Mouse (Mus musculus) ES-Bruce4 (cell line): ENCODE data around the gene Mrpl51. TPM values are rescaled to one million over a fixed set of nuclear protein-coding genes. Genes with fewer than 3 reads are reported as not detected.
"Not testable (repeated sequence)": the region's sequence is repeated elsewhere in the genome, so short reads cannot be mapped to it uniquely, and the experiment has no call there.

Experiments
- H3K27ac ChIP-seq: 2 replicates; pipeline ENCODE4 v1.5.1; 2012; ENCODE audit warnings: low read length, inconsistent platforms; ENCODE audit not compliant: insufficient read depth
- H3K27me3 ChIP-seq: 2 replicates; pipeline ENCODE4 v1.6.1; 2012; ENCODE audit warnings: mild to moderate bottlenecking, low read length, inconsistent platforms; ENCODE audit not compliant: control insufficient read depth, poor library complexity, insufficient read depth, severe bottlenecking
- H3K36me3 ChIP-seq: 2 replicates; pipeline ENCODE4 v1.6.1; 2012; ENCODE audit warnings: inconsistent platforms, mild to moderate bottlenecking, low read length, moderate library complexity; ENCODE audit not compliant: control insufficient read depth, poor library complexity, insufficient read depth, severe bottlenecking
- H3K4me1 ChIP-seq: one replicate; pipeline ENCODE4 v1.8.1; 2011; ENCODE audit warnings: low read length; ENCODE audit not compliant: control insufficient read depth, insufficient read depth
- H3K4me3 ChIP-seq: 2 replicates; pipeline ENCODE4 v1.5.1; 2011; ENCODE audit warnings: low read depth, mild to moderate bottlenecking, low read length
- H3K9ac ChIP-seq: 2 replicates; pipeline ENCODE4 v1.6.1; 2012; ENCODE audit warnings: low read depth, mild to moderate bottlenecking, inconsistent platforms; ENCODE audit not compliant: poor library complexity, severe bottlenecking
- H3K9me3 ChIP-seq: replicated peaks from 2 replicates; pipeline ENCODE4 v1.6.1; 2012; ENCODE audit warnings: mild to moderate bottlenecking, low read length, inconsistent platforms; ENCODE audit not compliant: control insufficient read depth, poor library complexity, insufficient read depth, severe bottlenecking
- CTCF ChIP-seq: IDR thresholded peaks from one replicate; pipeline ENCODE4 v1.8.1; 2011; ENCODE audit warnings: low read depth, low read length
- EP300 ChIP-seq: IDR thresholded peaks from 2 replicates; pipeline ENCODE4 v1.6.1; 2011; ENCODE audit warnings: low read depth, low read length; ENCODE audit not compliant: insufficient read depth
- POLR2A ChIP-seq: IDR thresholded peaks from one replicate; pipeline ENCODE4 v1.8.1; 2011; ENCODE audit warnings: low read length; ENCODE audit not compliant: insufficient read depth
- polyA plus RNA-seq: library from polyadenylated mRNA; stranded (reverse); fragments of >200 nt; gene quantifications from 2 replicates; pipeline ENCODE4 v1.2.4, GENCODE M21; 2011; ENCODE audit warnings: low read depth; ENCODE audit not compliant: missing spikeins, insufficient read depth, insufficient read length

The Mrpl51 gene
- polyA plus RNA-seq, 1 experiment: 113 TPM

DNA sequence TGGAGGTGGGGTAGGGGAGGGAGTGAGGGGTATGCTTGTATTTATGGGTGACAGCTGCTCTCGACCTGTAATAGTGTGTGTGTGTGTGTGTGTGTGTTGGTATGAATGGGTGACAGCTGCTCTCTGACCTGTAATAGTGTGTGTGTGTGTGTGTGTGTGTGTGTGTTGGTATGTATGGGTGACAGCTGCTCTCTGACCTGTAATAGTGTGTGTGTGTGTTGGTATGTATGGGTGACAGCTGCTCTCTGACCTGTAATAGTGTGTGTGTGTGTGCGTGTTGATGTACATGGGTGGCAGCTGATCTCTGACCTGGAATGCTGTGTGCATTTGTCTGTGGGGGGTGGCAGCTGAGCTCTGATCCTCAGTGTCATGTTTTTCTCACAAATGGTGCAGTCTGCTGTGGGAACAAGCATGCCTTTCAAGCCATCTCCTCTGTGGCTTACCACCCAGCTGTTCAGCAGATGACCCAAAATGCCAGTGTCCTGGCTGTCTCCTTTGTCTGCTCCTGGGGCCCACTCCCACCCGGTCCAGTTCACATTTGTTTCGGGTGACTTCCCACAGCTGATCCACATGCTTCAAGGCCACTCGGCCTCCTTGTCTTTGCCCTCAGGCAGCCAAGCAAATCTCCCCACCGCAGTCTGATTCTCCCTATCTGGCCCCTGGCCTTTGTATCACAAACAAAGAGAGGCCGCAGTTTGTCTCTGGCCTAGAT, 34.5 kb upstream of the Mrpl51 start:
- Histone ChIP-seq H3K9ac (no peak overlapping the region), H3K36me3 (no peaks in the 10 kb centered on the region; the same call in 1 of the 2 replicates), H3K4me1 (peaks cover 4% of the 10 kb centered on the region), H3K9me3 (no peaks in the 10 kb centered on the region), H3K4me3 (no peak overlapping the region), H3K27ac (no peak overlapping the region), H3K27me3 (no peaks in the 10 kb centered on the region)
- no peak for TF ChIP-seq POLR2A
- TF ChIP-seq EP300: no peak
- TF ChIP-seq CTCF: no peak

DNA sequence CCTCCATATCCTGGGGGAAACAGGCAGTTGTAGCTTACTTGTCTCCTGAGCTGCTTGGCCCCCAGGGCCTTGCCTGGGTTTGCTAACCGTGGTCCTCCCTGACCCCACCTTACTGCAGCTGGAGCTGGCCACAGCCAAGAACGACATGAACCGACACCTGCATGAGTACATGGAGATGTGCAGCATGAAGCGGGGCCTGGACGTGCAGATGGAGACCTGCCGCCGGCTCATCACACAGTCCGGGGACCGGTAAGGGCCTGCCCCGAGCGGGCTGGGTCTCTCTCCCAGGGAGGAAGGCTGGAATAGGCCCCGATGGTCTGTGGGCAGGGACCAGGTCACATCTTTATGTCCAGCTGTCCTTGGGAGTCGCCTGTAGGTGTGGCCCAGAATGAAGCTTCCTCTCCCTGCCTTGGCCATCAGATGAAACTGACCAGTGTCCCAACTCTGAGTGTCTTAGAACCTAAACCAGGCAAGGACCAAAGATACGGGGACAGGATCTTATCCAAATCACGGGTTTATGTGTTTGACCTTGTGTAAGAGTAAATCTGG, 32.6 kb upstream of the Mrpl51 start:
- Histone ChIP-seq H3K36me3 (peaks cover 14% of the 10 kb centered on the region), H3K9ac (no peak overlapping the region), H3K27ac (peak overlapping the region; percentile 89), H3K9me3 (no peaks in the 10 kb centered on the region), H3K27me3 (no peaks in the 10 kb centered on the region), H3K4me3 (no peak overlapping the region), H3K4me1 (peaks cover 4% of the 10 kb centered on the region)
- 0 out of 2 replicates have a peak, but pooled peaks have one; percentile 32 for TF ChIP-seq EP300
- no peak for TF ChIP-seq POLR2A
- no peak for TF ChIP-seq CTCF

DNA sequence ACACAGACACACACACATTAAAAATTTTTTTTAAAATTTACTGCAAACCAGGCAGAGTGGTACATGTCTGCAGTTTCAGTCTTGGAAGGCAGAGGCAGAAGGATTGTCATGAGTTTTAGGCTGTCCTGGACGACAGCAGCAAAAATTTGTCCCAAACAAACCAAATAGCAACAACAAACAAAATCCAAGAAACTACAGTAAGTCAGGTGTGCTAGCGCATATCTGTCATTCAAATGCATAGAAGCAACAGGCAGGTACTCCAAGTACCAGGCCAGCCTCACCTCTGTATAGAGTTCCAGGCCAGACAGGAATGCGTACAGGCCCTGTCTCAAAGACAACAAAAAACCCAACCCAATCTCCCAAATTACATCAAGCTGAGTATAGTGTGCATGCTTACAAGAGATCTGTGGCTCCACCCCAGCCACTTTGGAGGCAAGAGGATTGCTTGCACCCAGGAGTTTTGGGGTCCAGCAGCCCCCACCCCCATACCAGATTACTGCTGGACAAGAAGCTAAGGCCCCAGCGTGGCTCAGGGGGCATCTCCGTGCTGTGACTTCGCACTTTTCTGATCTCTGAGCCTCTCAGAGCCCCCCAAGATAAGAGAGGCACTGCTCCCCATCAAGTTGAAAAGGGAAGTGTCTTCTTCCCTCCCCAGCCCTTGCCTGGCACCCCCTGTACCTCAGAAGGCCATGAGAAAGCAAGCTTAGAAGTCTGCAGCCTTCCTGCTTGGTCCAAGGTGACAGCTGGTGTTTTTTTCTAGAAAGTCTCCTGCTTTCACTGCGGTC, 31.6 kb upstream of the Mrpl51 start:
- Histone ChIP-seq H3K4me3 (no peak overlapping the region), H3K36me3 (peaks cover 24% of the 10 kb centered on the region), H3K9me3 (no peaks in the 10 kb centered on the region), H3K27ac (peak overlapping the region; percentile 89), H3K27me3 (no peaks in the 10 kb centered on the region), H3K9ac (peak overlapping the region; percentile 5), H3K4me1 (peaks cover 4% of the 10 kb centered on the region)
- TF ChIP-seq CTCF (no peak), POLR2A (no peak), EP300 (no peak)

DNA sequence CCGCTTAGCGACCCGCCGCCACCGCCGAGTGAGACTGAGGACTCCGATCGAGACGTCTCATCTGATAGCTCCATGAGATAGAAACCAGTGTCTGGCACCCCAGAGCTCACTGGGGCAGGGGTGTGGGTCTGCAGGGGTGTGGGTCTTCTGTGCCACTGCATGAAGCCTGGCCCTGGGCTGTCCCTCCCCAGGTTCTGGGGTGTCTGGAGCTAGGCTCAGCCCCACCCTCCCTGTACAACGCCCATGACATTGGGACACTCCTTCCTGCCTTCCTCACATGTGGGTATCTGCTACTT, 31.1 kb upstream of the Mrpl51 start:
- Histone ChIP-seq H3K27me3 (no peaks in the 10 kb centered on the region), H3K27ac (peak overlapping the region; percentile 89), H3K9ac (peak overlapping the region; percentile 5), H3K4me1 (peaks cover 4% of the 10 kb centered on the region), H3K9me3 (no peaks in the 10 kb centered on the region), H3K36me3 (peaks cover 25% of the 10 kb centered on the region), H3K4me3 (no peak overlapping the region)
- TF ChIP-seq CTCF (no peak), EP300 (no peak), POLR2A (no peak)

DNA sequence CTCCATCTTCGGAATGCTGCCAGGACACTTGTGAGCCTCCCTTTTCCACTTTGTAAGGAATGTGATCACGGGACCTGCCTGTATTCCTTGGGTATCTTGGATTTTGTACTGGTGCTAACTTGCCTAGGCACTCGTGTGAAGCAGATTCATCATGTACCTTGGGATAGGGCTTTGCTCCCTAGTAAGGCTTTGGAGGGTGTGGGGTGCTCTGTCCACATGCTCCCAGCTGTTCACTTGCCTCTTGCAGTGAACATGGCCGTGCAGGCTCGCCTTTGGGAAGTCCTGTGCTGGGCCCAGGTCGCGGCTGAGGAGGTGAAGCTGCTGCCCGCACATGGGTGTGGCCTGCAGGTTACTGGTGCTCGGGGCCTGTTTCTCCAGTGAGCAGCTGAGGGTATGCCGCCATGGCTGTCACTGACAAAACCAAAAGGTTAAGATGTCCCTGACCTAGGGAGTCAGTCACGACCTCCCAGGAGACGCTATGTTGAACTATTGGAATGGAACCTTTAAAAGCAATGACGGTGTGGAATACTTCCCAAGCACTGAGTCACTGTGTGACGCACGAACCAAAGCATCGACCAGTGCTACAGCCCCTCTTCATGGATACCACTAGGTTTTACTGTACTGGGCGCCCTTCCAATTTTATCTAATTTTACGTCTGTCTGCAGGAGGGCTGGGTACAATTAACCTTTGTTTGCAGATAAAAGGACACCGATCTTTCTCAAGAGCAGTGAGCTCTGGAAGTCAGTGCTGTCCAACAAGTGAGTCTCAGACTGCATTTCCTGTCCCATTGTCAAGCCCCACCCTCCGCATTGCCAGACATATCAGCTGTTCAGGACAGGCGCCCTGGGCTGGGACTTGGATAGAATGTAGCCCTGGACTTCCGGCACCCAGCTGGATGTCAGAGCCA, 30.5 kb upstream of the Mrpl51 start:
- Histone ChIP-seq H3K4me3 (no peak overlapping the region), H3K4me1 (peaks cover 4% of the 10 kb centered on the region), H3K36me3 (peaks cover 25% of the 10 kb centered on the region), H3K9ac (peak overlapping the region; percentile 5), H3K27me3 (no peaks in the 10 kb centered on the region), H3K27ac (peak overlapping the region; percentile 89), H3K9me3 (no peaks in the 10 kb centered on the region)
- no peak for TF ChIP-seq POLR2A
- TF ChIP-seq CTCF: no peak
- peak; percentile 83 for TF ChIP-seq EP300

DNA sequence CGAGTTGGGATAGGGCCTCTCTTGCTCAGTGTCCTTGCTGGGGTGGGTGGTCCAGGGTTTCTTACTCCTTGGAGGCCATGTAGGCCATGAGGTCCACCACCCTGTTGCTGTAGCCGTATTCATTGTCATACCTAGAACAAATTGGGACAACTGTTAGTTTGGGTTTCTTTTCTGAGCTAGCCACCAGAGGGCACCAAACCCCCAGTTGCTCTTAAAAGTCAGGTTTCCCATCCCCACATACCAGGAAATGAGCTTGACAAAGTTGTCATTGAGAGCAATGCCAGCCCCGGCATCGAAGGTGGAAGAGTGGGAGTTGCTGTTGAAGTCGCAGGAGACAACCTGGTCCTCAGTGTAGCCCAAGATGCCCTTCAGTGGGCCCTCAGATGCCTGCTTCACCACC, 29.6 kb upstream of the Mrpl51 start:
- H3K27ac ChIP-seq, H3K9me3 ChIP-seq, H3K27me3 ChIP-seq, H3K4me1 ChIP-seq, H3K4me3 ChIP-seq, H3K9ac ChIP-seq: not testable (repeated sequence)
- H3K36me3 ChIP-seq: peaks cover 25% of the 10 kb centered on the region

DNA sequence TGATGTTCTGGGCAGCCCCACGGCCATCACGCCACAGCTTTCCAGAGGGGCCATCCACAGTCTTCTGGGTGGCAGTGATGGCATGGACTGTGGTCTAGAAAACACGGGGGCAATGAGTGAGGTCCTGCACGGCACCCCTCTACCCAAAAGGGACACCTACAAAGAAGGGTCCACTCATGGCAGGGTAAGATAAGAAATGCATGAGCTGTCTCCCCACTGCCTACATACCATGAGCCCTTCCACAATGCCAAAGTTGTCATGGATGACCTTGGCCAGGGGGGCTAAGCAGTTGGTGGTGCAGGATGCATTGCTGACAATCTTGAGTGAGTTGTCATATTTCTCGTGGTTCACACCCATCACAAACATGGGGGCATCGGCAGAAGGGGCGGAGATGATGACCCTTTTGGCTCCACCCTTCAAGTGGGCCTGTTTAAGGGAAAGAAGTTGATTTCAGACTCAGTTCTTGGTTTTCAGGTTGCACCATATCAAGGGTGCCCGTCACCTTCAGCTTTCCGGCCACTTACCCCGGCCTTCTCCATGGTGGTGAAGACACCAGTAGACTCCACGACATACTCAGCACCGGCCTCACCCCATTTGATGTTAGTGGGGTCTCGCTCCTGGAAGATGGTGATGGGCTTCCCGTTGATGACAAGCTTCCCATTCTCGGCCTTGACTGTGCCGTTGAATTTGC, 28.8 kb upstream of the Mrpl51 start:
- peak overlapping the region; percentile 32 for H3K4me3 ChIP-seq
- H3K9ac ChIP-seq, H3K4me1 ChIP-seq, H3K27me3 ChIP-seq, H3K9me3 ChIP-seq: not testable (repeated sequence)
- H3K36me3 ChIP-seq: peaks cover 29% of the 10 kb centered on the region
- peak overlapping the region; percentile 10 for H3K27ac ChIP-seq
